Mouse (Mus musculus): ENCODE results near the gene Slc10a1.
A peak's percentile ranks its signal among the peaks of the same experiment; 100 is the strongest.

Slc10a1 gene

GRCm38 (mm10) chr12:80926550-80926949, 42.0 kb downstream of the Slc10a1 start:
- DNase-seq, result no peak

- peak; percentile 72 for DNase-seq
These were observed 42.6 kb downstream of the Slc10a1 start for GRCm38 (mm10) chr12:80925919-80926318.

DNA sequence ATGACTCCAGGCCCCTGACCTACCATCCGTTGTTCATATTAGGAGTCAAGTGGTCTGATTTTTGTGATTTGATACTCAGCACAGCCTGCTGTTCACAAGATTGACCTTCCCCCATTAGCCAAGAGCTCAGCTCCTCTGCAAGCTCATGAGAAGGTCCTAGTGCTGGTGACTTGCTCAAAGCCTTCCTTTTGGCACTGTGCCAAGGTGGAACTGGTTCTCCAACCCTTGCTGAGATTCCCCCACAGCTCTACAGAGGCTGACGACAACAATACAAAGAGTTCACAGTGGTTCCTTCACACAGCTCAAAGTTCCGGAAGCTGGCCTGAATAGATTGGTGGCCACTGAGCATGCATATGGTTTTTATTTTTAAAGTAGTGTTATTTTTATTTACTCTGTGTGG, 44.3 kb downstream of the Slc10a1 start:
- DNase-seq, result peak; percentile 69

- peak; percentile 23 for DNase-seq
These were observed 44.9 kb downstream of the Slc10a1 start for GRCm38 (mm10) chr12:80923602-80924001.

DNA sequence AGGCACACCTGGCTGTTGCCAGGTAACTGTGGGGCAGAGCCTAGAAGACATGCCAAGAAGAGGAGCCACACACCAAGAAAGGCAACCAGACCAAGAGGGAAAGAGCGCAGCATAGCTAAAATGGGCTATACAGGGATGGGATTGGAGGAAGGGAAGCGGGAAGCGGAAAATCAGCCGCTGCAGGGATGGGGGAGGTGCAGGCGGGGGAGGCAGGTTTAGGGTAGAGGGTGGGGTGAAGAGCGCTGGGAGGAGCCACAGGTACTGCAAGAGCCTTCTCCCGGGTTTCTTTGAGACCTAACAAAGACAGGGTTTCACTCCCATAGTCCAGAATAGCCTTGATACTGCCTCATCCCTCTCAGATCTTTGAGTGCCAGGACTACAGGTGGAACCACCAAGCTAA, 45.6 kb downstream of the Slc10a1 start:
- peak; percentile 43 for DNase-seq

- DNase-seq, result no peak
These were observed 47.2 kb downstream of the Slc10a1 start for GRCm38 (mm10) chr12:80921301-80921700.

- DNase-seq, result peak; percentile 42
These were observed 50.7 kb downstream of the Slc10a1 start for GRCm38 (mm10) chr12:80917764-80918163.

- DNase-seq, result no peak
These were observed 58.9 kb downstream of the Slc10a1 start for GRCm38 (mm10) chr12:80909631-80910030.
